Mouse (Mus musculus): ENCODE results near the gene Eng.

- no peak for TF ChIP-seq ZNF384 (IDR thresholded peaks at IDR 0.05; ENCODE audit: low read depth, low read length)
- TF ChIP-seq MAFK (IDR thresholded peaks at IDR 0.05; ENCODE audit: insufficient read depth, low read depth, low read length) = no peak
- no peak for TF ChIP-seq CHD2 (IDR thresholded peaks at IDR 0.05; ENCODE audit: low read depth, low read length)
- TF ChIP-seq HCFC1 (IDR thresholded peaks at IDR 0.05; ENCODE audit: borderline replicate concordance, insufficient read depth, low read length) = no peak
- TF ChIP-seq ZC3H11A (IDR thresholded peaks at IDR 0.05; ENCODE audit: borderline replicate concordance, low read depth, low read length) = no peak
Observed at GRCm38 (mm10) chr2:32704021-32704421, 57.6 kb downstream of the Eng start, which contains the start of gene Fpgs.

All from ES-E14 (cell line).